Mouse (Mus musculus) MN1 (cell line): ENCODE results near the gene Cxcl12.

Experiments
- DNase-seq: peaks from one replicate; pipeline ENCODE4 v3.0.0-alpha.2; 2016; ENCODE audit warnings: low spot score

The Cxcl12 gene

DNA sequence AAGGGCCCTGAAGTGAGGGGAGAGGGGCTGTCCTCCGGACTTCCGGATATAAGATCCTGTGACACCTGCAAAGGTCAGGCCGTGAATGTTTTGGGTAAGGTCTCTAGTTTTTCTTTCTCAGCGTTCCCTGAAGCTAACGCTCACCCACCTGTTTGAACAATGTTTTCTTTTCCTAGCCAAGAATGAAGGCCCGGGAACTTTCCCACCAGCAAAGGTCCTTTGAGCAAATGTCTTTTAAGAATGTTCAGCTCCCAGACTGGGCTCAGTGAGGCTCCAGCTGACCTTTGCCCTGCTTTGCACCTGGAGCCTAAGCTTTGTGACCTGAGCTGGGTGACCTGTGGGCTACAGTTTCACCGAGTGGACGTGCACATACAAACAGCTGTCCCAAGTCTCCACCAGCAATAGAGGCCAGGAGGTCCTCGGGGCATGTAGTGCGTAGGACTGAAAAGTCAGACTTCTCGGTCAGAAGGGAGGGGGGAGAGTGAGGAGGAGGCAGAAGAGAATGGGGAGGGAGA lies 52.6 kb downstream of the Cxcl12 start:
- DNase-seq: no peak
